ENCODE assay signal across 8 mouse cellular contexts in the genomic region with DNA sequence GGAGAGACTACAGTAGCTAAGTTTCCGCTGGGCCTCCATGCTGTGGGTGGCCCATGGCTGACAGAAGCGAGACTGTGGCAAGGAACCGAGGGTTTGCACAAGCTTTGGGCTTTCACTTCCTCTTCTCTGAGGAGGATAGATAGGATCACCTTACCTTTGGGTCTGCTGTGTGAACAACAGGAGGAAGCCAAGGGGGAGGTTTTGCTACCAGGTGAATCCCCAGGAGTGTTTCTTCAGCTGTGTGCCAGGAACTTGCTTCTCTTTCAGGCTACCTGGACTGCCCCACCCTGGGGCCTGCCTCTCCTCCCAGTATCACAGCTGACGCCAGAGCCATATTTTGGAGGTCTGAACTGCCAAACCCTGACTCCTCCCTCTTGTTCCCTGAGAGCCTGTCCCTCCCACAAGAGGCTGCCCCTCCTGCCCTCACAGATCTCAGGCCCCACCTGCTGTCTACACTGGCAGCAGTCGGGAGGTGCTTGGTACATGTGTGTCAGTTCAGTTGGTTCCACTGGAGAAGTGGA. TPM values are rescaled to one million over a fixed set of nuclear protein-coding genes. Genes with fewer than 3 reads are reported as not detected.
DNase-seq lines count a peak whose midpoint lies in the region; ATAC-seq and TF ChIP-seq lines count a peak whose summit lies in the region.

No protein-coding gene starts in this region.

- peak; percentile 12; the same call in 1 of the 2 replicates for TF ChIP-seq CTCF in gastrocnemius, adult 2 months (IDR thresholded peaks at IDR 0.05)

- peaks cover 81% of the 10 kb centered on the region for H3K4me1 ChIP-seq in heart, embryonic 15.5 days (replicated peaks)
- peaks cover 72% of the 10 kb centered on the region for H3K4me1 ChIP-seq in limb, embryonic 12.5 days (replicated peaks)
- peaks cover 55% of the 10 kb centered on the region for H3K4me1 ChIP-seq in midbrain, embryonic 14.5 days (ENCODE audit: control insufficient read depth, insufficient read depth, low read length)

- no peak overlapping the region for H3K9ac ChIP-seq in heart, embryonic 15.5 days
- H3K9ac ChIP-seq in limb, embryonic 12.5 days (replicated peaks), result no peak overlapping the region
- no peak overlapping the region for H3K9ac ChIP-seq in midbrain, embryonic 14.5 days (replicated peaks; ENCODE audit: low read length)

- no peak overlapping the region; the same call in 1 of the 2 replicates for H3K4me2 ChIP-seq in heart, embryonic 15.5 days
- no peak overlapping the region for H3K4me2 ChIP-seq in limb, embryonic 12.5 days
- no peak overlapping the region for H3K4me2 ChIP-seq in midbrain, embryonic 14.5 days (ENCODE audit: low read length)

- H3K9me3 ChIP-seq in heart, embryonic 15.5 days (replicated peaks), result no peaks in the 10 kb centered on the region
- no peaks in the 10 kb centered on the region for H3K9me3 ChIP-seq in limb, embryonic 12.5 days
- no peaks in the 10 kb centered on the region for H3K9me3 ChIP-seq in midbrain, embryonic 14.5 days (ENCODE audit: control insufficient read depth, low read length)

- no peaks in the 10 kb centered on the region for H3K36me3 ChIP-seq in heart, embryonic 15.5 days
- H3K36me3 ChIP-seq in limb, embryonic 12.5 days, result no peaks in the 10 kb centered on the region
- no peaks in the 10 kb centered on the region for H3K36me3 ChIP-seq in midbrain, embryonic 14.5 days (ENCODE audit: control insufficient read depth, insufficient read depth, low read length)

- peak overlapping the region; percentile 77 for H3K27ac ChIP-seq in gastrocnemius, adult 2 months
- H3K27ac ChIP-seq in heart, embryonic 15.5 days, result peak overlapping the region; percentile 48
- peak overlapping the region; percentile 50; the same call in 1 of the 2 replicates for H3K27ac ChIP-seq in limb, embryonic 12.5 days
- peak overlapping the region; percentile 82; the same call in 1 of the 2 replicates for H3K27ac ChIP-seq in midbrain, embryonic 14.5 days (replicated peaks; ENCODE audit: low read depth, low read length)

- peak; percentile 72 for DNase-seq in gastrocnemius, adult 2 months
- DNase-seq in gastrocnemius, postnatal 36 days, result no peak
- DNase-seq in c-Kit-positive CD71-negative TER-119-negative erythroid progenitor cells, embryonic 14.5 days (ENCODE audit: low read depth), result peak; percentile 73
- no peak for DNase-seq in midbrain, embryonic 14.5 days
- DNase-seq in cerebellum, adult 11-12 months, result no peak
- no peak for DNase-seq in left cerebral cortex, postnatal 14 days (ENCODE audit: low spot score in 2 of 2)

- H3K27me3 ChIP-seq in heart, embryonic 15.5 days, result no peaks in the 10 kb centered on the region
- H3K27me3 ChIP-seq in limb, embryonic 12.5 days, result no peaks in the 10 kb centered on the region
- no peaks in the 10 kb centered on the region for H3K27me3 ChIP-seq in midbrain, embryonic 14.5 days (ENCODE audit: control insufficient read depth, insufficient read depth, low read length)

- ATAC-seq in heart, embryonic 15.5 days (replicated peaks; ENCODE audit: insufficient number of reproducible peaks, insufficient read depth, low FRiP score, low read depth), result peak; percentile 71
- no peak for ATAC-seq in limb, embryonic 12.5 days (ENCODE audit: insufficient number of reproducible peaks, insufficient read depth, low FRiP score, low TSS enrichment, low read depth)
- no peak for ATAC-seq in midbrain, embryonic 14.5 days (ENCODE audit: low FRiP score, low TSS enrichment)

- intact Hi-C loops in gastrocnemius, adult 2 months (cut with DNase I), result loop anchor here (5.0 kb wide), 1 partner anchor 143 kb away; no protein-coding TSS in a partner anchor
- intact Hi-C loops in gastrocnemius, postnatal 36 days (cut with DNase I), result loop anchor here (5.0 kb wide), 1 partner anchor 48 kb away; no protein-coding TSS in a partner anchor
- intact Hi-C loops in left cerebral cortex, postnatal 14 days (cut with DNase I), result loop anchor here (5.0 kb wide), 1 partner anchor 48 kb away; no protein-coding TSS in a partner anchor

- H3K4me3 ChIP-seq in gastrocnemius, adult 2 months, result peak overlapping the region; percentile 24; the same call in 1 of the 2 replicates
- H3K4me3 ChIP-seq in heart, embryonic 15.5 days, result no peak overlapping the region
- no peak overlapping the region for H3K4me3 ChIP-seq in limb, embryonic 12.5 days (replicated peaks)
- H3K4me3 ChIP-seq in midbrain, embryonic 14.5 days (replicated peaks; ENCODE audit: low read depth, low read length), result no peak overlapping the region

- WGBS in heart, embryonic 15.5 days, result 33% methylated on average over 5 of the region's 5 CpGs
- 58% methylated on average over 5 of the region's 5 CpGs for WGBS in limb, embryonic 12.5 days
- WGBS in midbrain, embryonic 14.5 days, result 48% methylated on average over 5 of the region's 5 CpGs

RNA-seq across cellular contexts. Expression of a gene that starts 40.2 kb away (rescaled TPM):
- 100 to 1,000 TPM; 236 to 647 TPM for total RNA-seq in gastrocnemius, adult 2 months (2021)
- total RNA-seq in gastrocnemius, postnatal 36 days (2021), result 100 to 1,000 TPM; 186 to 375 TPM
- 2,234 and 2,284 TPM in 2 replicates for polyA plus RNA-seq in heart, embryonic 15.5 days (2015; fragmentation: Nextera tagmentation; extraction: Ambion mirVana)
- 555 and 566 TPM in 2 replicates for polyA plus RNA-seq in limb, embryonic 12.5 days (2016; fragmentation: Nextera tagmentation; extraction: Ambion mirVana)
- polyA plus RNA-seq in midbrain, embryonic 14.5 days (2014; fragmentation: Nextera tagmentation; extraction: Ambion mirVana), result 203 and 232 TPM in 2 replicates
- total RNA-seq in left cerebral cortex, postnatal 14 days (2021), result 10 to 100 TPM; 48.1 to 50.3 TPM

RNA-seq across cellular contexts. Expression of a gene that starts 50.4 kb away (rescaled TPM):
- total RNA-seq in gastrocnemius, adult 2 months (2021), result 10 to 100 TPM; 21.5 to 37.5 TPM
- total RNA-seq in gastrocnemius, postnatal 36 days (2021), result 10 to 100 TPM; 24.2 to 26.5 TPM
- polyA plus RNA-seq in heart, embryonic 15.5 days (2015; fragmentation: Nextera tagmentation; extraction: Ambion mirVana), result 9.4 and 13.6 TPM in 2 replicates
- polyA plus RNA-seq in limb, embryonic 12.5 days (2016; fragmentation: Nextera tagmentation; extraction: Ambion mirVana), result 18.5 and 19.4 TPM in 2 replicates
- 17.0 and 17.7 TPM in 2 replicates for polyA plus RNA-seq in midbrain, embryonic 14.5 days (2014; fragmentation: Nextera tagmentation; extraction: Ambion mirVana)
- 10 to 100 TPM; 15.7 to 16.0 TPM for total RNA-seq in left cerebral cortex, postnatal 14 days (2021)

Comparison
In these comparisons a context has a peak if more than half of its experiments do, and no peak if none do; other contexts are left out.
1. DNase-seq: peak in gastrocnemius, adult 2 months (single experiment) and c-Kit-positive CD71-negative TER-119-negative erythroid progenitor cells, embryonic 14.5 days (single experiment); none in gastrocnemius, postnatal 36 days (0 of 2), midbrain, embryonic 14.5 days (single experiment), cerebellum, adult 11-12 months (single experiment) and left cerebral cortex, postnatal 14 days (0 of 2).
2. Peak in every context shown above with its lines, with median percentiles within 50 percentile points of each other: H3K27ac ChIP-seq.